Mouse (Mus musculus) ES-E14 (cell line): ENCODE measurements around the gene Gadl1.

Experiments
- HCFC1 ChIP-seq: IDR thresholded peaks from 2 replicates; pipeline ENCODE4 v1.6.1; 2012; ENCODE audit warnings: low read length, inconsistent platforms, borderline replicate concordance; ENCODE audit not compliant: insufficient read depth
- MAFK ChIP-seq: IDR thresholded peaks from 2 replicates; pipeline ENCODE4 v1.6.1; 2014; ENCODE audit warnings: mild to moderate bottlenecking, low read depth, low read length, inconsistent platforms; ENCODE audit not compliant: insufficient read depth
- ZC3H11A ChIP-seq: IDR thresholded peaks from 2 replicates; pipeline ENCODE4 v1.6.1; 2012; ENCODE audit warnings: low read depth, mild to moderate bottlenecking, inconsistent platforms, low read length, borderline replicate concordance
- ZNF384 ChIP-seq: IDR thresholded peaks from 2 replicates; pipeline ENCODE4 v1.6.1; 2012; ENCODE audit warnings: low read depth, low read length, inconsistent platforms

DNA sequence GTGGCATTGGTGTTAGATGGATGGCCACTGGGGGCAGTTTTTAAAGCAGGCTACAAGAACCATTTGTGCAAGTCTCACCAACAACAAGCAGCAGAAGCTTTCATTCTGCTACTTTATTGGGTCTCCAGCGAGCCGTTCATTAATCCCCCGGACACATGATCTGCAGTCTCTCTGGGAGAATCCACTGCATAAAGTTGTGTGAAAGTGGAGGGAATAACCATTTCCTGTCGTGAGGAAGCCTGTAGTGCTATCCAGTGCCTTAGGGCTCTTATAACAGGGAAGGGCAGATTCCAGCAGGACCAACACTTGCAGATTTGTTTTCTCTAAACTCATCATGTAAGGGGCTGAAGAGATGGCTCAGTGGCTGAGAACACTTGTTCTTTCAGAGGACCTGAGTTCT lies 104.7 kb downstream of the Gadl1 start:
- TF ChIP-seq ZC3H11A (no peak), ZNF384 (no peak), MAFK (no peak), HCFC1 (no peak)
